Mouse (Mus musculus) megakaryocyte, embryonic 14.5 days (primary cell): ENCODE results near the gene Sbf1. TPM values are rescaled to one million over a fixed set of nuclear protein-coding genes. Genes with fewer than 3 reads are reported as not detected.

ENCODE experiments used
- H3K27me3 ChIP-seq: replicated peaks from 2 replicates; pipeline ENCODE3; 2012; ENCODE audit warnings: inconsistent platforms
- H3K36me3 ChIP-seq: replicated peaks from 2 replicates; pipeline ENCODE3; 2012; ENCODE audit warnings: low read length, inconsistent platforms, mixed read lengths
- H3K4me1 ChIP-seq: 2 replicates; pipeline ENCODE4 v1.6.1; 2012; ENCODE audit warnings: inconsistent platforms
- H3K4me3 ChIP-seq: replicated peaks from 2 replicates; pipeline ENCODE3; 2012; ENCODE audit warnings: moderate library complexity, mild to moderate bottlenecking, inconsistent platforms
- H3K9me3 ChIP-seq: 2 replicates; pipeline ENCODE4 v1.6.1; 2012; ENCODE audit warnings: inconsistent platforms
- FLI1 ChIP-seq: IDR thresholded peaks from 2 replicates; pipeline ENCODE4 v1.6.1; 2012; ENCODE audit warnings: low read length, inconsistent platforms, mixed read lengths
- GATA1 ChIP-seq: IDR thresholded peaks from 3 replicates; pipeline ENCODE4 v1.6.1; 2012; ENCODE audit warnings: mixed read lengths, low read length, inconsistent platforms, borderline replicate concordance
- polyA plus RNA-seq: library from polyadenylated mRNA; stranded (reverse); fragments of >175 nt; gene quantifications from 2 replicates; pipeline ENCODE4 v1.2.3, GENCODE M21; 2012; ENCODE audit warnings: low replicate concordance; ENCODE audit not compliant: insufficient read depth

The Sbf1 gene
- polyA plus RNA-seq, 1 experiment: 172 TPM

GRCm38 (mm10) chr15:89305966-89306365, 9.1 kb downstream of the Sbf1 start:
- H3K36me3 ChIP-seq: peaks cover 74% of the 10 kb centered on the region
- no peak for TF ChIP-seq GATA1
- TF ChIP-seq FLI1: no peak
- H3K4me3 ChIP-seq: no peak overlapping the region

GRCm38 (mm10) chr15:89300600-89300999, 14.5 kb downstream of the Sbf1 start:
- Histone ChIP-seq H3K4me1 (peaks cover 26% of the 10 kb centered on the region), H3K36me3 (peaks cover 96% of the 10 kb centered on the region), H3K4me3 (no peak overlapping the region), H3K9me3 (no peaks in the 10 kb centered on the region), H3K27me3 (no peaks in the 10 kb centered on the region)
- no peak for TF ChIP-seq GATA1
- TF ChIP-seq FLI1: no peak

More at GRCm38 (mm10) chr15:89305966-89306365, 9.1 kb downstream of the Sbf1 start:
- H3K27me3 ChIP-seq: no peaks in the 10 kb centered on the region
- peaks cover 69% of the 10 kb centered on the region for H3K4me1 ChIP-seq
- H3K9me3 ChIP-seq: no peaks in the 10 kb centered on the region

- H3K27me3 ChIP-seq: no peaks in the 10 kb centered on the region
- no peaks in the 10 kb centered on the region for H3K9me3 ChIP-seq
- TF ChIP-seq FLI1: no peak
- no peak for TF ChIP-seq GATA1
- H3K36me3 ChIP-seq: peaks cover 96% of the 10 kb centered on the region
- no peak overlapping the region for H3K4me3 ChIP-seq
- H3K4me1 ChIP-seq: peaks cover 26% of the 10 kb centered on the region
These were observed 14.9 kb downstream of the Sbf1 start for GRCm38 (mm10) chr15:89300180-89300579.

GRCm38 (mm10) chr15:89297695-89298094, 17.4 kb downstream of the Sbf1 start:
- no peak for TF ChIP-seq FLI1
- peaks cover 12% of the 10 kb centered on the region for H3K4me1 ChIP-seq
- no peaks in the 10 kb centered on the region for H3K27me3 ChIP-seq

GRCm38 (mm10) chr15:89296465-89296864, 18.6 kb downstream of the Sbf1 start:
- Histone ChIP-seq H3K36me3 (peaks cover 96% of the 10 kb centered on the region), H3K4me1 (peaks cover 3% of the 10 kb centered on the region; the same call in 1 of the 2 replicates), H3K4me3 (no peak overlapping the region), H3K27me3 (no peaks in the 10 kb centered on the region), H3K9me3 (no peaks in the 10 kb centered on the region)
- TF ChIP-seq FLI1: no peak
- TF ChIP-seq GATA1: no peak

More at GRCm38 (mm10) chr15:89297695-89298094, 17.4 kb downstream of the Sbf1 start:
- no peak overlapping the region for H3K4me3 ChIP-seq
- H3K9me3 ChIP-seq: no peaks in the 10 kb centered on the region
- H3K36me3 ChIP-seq: peaks cover 96% of the 10 kb centered on the region

GRCm38 (mm10) chr15:89295580-89296165, 19.4 kb downstream of the Sbf1 start:
- TF ChIP-seq GATA1 (no peak), FLI1 (no peak)
- Histone ChIP-seq H3K4me1 (peaks cover 3% of the 10 kb centered on the region; the same call in 1 of the 2 replicates), H3K4me3 (no peak overlapping the region), H3K36me3 (peaks cover 96% of the 10 kb centered on the region), H3K9me3 (no peaks in the 10 kb centered on the region), H3K27me3 (no peaks in the 10 kb centered on the region)

- H3K4me3 ChIP-seq: no peak overlapping the region
- peaks cover 96% of the 10 kb centered on the region for H3K36me3 ChIP-seq
- H3K27me3 ChIP-seq: no peaks in the 10 kb centered on the region
- peaks cover under 1% of the 10 kb centered on the region; the same call in 1 of the 2 replicates for H3K4me1 ChIP-seq
- no peak for TF ChIP-seq GATA1
- TF ChIP-seq FLI1: no peak
- no peaks in the 10 kb centered on the region for H3K9me3 ChIP-seq
These were observed 21.3 kb downstream of the Sbf1 start for GRCm38 (mm10) chr15:89293778-89294177.

GRCm38 (mm10) chr15:89292795-89293194, 22.3 kb downstream of the Sbf1 start:
- Histone ChIP-seq H3K27me3 (no peaks in the 10 kb centered on the region), H3K36me3 (peaks cover 99% of the 10 kb centered on the region), H3K4me3 (no peak overlapping the region), H3K9me3 (no peaks in the 10 kb centered on the region), H3K4me1 (peaks cover 11% of the 10 kb centered on the region)
- TF ChIP-seq FLI1: no peak
- TF ChIP-seq GATA1: no peak

- no peak for TF ChIP-seq FLI1
- TF ChIP-seq GATA1: no peak
- H3K36me3 ChIP-seq: peaks cover 99% of the 10 kb centered on the region
These were observed 23.6 kb downstream of the Sbf1 start for GRCm38 (mm10) chr15:89291521-89291920.

GRCm38 (mm10) chr15:89289455-89289854, 25.7 kb downstream of the Sbf1 start:
- peaks cover 31% of the 10 kb centered on the region for H3K4me1 ChIP-seq
- peaks cover 99% of the 10 kb centered on the region for H3K36me3 ChIP-seq
- H3K4me3 ChIP-seq: no peak overlapping the region
- H3K27me3 ChIP-seq: no peaks in the 10 kb centered on the region
- TF ChIP-seq FLI1: no peak
- TF ChIP-seq GATA1: no peak
- no peaks in the 10 kb centered on the region for H3K9me3 ChIP-seq

More at GRCm38 (mm10) chr15:89291521-89291920, 23.6 kb downstream of the Sbf1 start:
- H3K27me3 ChIP-seq: no peaks in the 10 kb centered on the region
- no peaks in the 10 kb centered on the region for H3K9me3 ChIP-seq
- H3K4me1 ChIP-seq: peaks cover 17% of the 10 kb centered on the region
- H3K4me3 ChIP-seq: no peak overlapping the region

- H3K4me1 ChIP-seq: peaks cover 31% of the 10 kb centered on the region
- H3K9me3 ChIP-seq: no peaks in the 10 kb centered on the region
- no peak overlapping the region for H3K4me3 ChIP-seq
- no peaks in the 10 kb centered on the region for H3K27me3 ChIP-seq
- peaks cover 99% of the 10 kb centered on the region for H3K36me3 ChIP-seq
- TF ChIP-seq FLI1: no peak
- no peak for TF ChIP-seq GATA1
These were observed 26.8 kb downstream of the Sbf1 start for GRCm38 (mm10) chr15:89288227-89288767.
